Mouse (Mus musculus): ENCODE results near the gene Csnk2a2.

Csnk2a2 gene

GRCm38 (mm10) chr8:95487800-95488697, 1.8 kb downstream of the Csnk2a2 start:
- DNase-seq (ENCODE audit: low read depth, low spot score) = no peak

DNA sequence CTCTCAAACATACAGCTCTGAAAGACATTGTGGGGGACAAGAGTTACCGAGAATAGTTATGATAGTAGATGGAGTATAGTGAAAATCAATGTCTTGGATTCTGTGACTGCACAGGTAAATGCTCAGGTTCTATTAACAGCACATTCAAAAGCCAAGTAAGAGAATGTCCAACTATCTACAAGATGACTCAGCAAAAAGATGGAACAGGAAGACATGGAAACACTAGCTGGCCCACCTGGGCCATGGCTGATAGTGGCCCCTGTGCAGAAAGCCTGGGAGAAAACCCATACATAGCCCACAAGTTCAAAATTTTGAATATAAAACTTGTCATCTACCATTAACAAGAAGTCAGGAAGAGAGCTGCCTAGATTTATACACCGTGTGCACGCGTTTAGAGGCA, 19.8 kb downstream of the Csnk2a2 start:
- no peak for DNase-seq (ENCODE audit: low read depth, low spot score)

DNA sequence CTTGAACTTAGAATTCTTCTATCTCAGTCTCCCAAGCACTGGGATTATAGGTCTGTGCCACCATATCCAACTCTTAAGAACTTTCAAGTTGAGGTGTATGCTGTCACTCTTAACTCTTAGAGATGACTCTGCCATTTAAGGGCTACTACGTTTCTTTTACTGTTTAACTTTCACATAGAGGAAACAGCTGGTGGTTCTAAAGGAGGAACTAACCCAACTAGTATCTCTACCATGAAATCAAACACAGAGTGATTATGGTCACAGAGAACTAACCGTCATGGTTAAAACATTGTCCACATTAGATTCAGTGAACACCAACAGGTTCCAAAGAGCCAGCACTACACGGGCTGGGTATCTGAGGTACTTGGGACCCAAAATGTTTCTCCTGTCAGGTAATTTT, 20.8 kb downstream of the Csnk2a2 start:
- DNase-seq (ENCODE audit: low read depth, low spot score) = no peak

DNA sequence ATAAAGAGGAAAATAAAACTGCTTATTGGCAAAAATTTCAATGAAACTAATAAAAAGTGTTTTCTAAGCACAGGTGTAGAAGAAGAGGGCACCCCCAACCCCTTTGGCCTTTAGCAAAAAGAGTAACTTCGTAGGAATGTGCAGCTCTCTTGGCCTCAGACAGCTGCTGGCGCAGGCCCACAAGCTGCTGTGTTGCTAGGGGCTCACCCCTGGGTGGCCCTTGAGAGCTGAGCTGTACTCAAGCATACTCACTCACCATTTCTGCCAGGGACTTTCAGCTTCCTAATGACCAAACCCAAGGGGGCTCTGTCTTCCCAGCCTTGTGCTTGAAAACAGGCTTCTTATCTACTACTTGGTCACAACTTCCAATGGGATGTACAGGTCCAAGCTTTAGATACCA, 23.3 kb downstream of the Csnk2a2 start:
- no peak for DNase-seq (ENCODE audit: low read depth, low spot score)

DNA sequence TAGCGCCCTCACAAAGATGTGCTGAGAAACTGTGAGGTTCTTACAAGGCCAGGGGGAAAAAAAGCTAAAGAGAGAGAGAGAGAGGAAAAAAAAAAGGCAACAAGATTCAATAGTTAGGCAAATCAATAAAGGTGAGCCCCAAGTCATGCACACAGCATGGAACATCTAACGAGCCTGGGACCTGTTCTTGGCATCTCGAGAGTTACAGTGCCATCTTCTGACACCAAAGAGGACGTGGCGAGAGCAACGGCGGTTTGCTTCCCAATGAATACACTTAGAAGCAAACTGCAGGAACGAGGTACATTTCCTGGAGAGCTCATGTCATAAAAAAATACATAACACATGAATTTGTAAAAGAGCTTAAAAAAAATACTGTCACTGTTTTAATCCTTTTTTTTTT, 37.3 kb downstream of the Csnk2a2 start:
- peak; percentile 66 for DNase-seq (ENCODE audit: low read depth, low spot score)

GRCm38 (mm10) chr8:95450271-95450670, 39.6 kb downstream of the Csnk2a2 start:
- DNase-seq (ENCODE audit: low read depth, low spot score) = no peak

DNA sequence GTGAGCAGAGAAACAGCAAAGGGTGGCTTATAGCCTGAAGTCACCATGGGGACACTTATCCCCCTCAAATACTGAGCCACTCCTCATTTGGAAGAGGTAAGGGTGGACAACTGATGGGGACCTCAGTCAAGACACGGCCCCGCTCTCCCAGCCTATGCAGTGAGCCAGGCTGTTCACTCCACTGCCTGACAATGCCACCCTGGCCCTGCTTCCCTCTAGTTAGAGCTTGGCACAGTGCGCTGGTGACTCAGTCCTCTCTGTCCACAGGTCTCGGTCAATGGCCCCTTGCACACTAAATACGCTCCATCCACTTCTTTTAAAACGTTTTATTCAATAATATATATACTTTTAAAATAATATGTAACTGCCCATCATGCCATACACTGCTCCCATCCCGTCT, 42.2 kb downstream of the Csnk2a2 start:
- no peak for DNase-seq (ENCODE audit: low read depth, low spot score)

DNA sequence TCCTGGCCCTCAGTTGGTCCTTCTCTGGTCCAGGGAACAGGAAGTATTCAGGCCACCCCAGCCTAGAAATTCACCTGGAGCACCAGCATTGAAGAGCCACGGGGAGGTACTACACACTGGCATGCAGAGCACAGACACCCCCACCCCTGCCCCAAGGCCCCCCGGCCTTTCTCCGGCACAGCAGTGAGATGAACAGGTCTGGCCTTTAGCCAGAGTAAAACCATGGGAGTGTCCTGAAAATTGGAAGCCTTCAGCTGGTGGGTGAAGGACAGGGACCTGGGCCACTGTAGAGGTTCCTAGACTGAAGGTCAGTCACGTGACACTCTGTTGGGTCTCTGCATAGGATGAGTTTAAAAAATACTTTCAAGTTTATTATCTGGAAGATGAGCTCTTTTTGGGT, 44.8 kb downstream of the Csnk2a2 start:
- DNase-seq (ENCODE audit: low read depth, low spot score) = no peak

- DNase-seq (ENCODE audit: low read depth, low spot score) = no peak
Measured at GRCm38 (mm10) chr8:95441491-95442039, 48.3 kb downstream of the Csnk2a2 start.

GRCm38 (mm10) chr8:95440168-95440709, 49.6 kb downstream of the Csnk2a2 start:
- no peak for DNase-seq (ENCODE audit: low read depth, low spot score)

- DNase-seq (ENCODE audit: low read depth, low spot score) = no peak
Measured at GRCm38 (mm10) chr8:95439421-95439820, 50.4 kb downstream of the Csnk2a2 start.

- no peak for DNase-seq (ENCODE audit: low read depth, low spot score)
Measured at GRCm38 (mm10) chr8:95437341-95437992, 52.4 kb downstream of the Csnk2a2 start.

GRCm38 (mm10) chr8:95435930-95436329, 53.9 kb downstream of the Csnk2a2 start:
- DNase-seq (ENCODE audit: low read depth, low spot score) = no peak

DNA sequence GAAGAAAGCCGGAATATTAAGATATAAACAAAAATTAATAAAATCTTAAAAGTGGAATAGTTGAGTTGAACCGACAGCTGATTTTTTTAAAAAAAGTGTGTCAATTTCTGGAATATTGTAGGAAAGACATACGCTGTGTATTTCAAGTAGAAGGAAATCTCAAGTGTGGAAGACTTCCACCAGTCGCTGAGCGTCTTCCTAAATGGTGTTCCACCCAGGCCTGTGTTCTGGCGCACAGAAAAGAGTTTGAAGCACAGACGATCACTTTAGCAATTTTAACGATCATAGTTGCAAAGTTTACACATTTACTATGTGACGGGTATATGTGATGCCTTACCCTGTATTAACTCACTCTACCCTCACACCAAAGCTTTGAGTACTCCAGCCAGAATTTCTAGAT, 54.4 kb downstream of the Csnk2a2 start:
- no peak for DNase-seq (ENCODE audit: low read depth, low spot score)

- peak; percentile 100 for DNase-seq (ENCODE audit: low read depth, low spot score)
Measured at GRCm38 (mm10) chr8:95434686-95435439, 55.0 kb downstream of the Csnk2a2 start, which contains the start of gene Cfap20. Gene Cfap20 (minus strand): TSS chr8:95434869.

GRCm38 (mm10) chr8:95434233-95434632, 55.6 kb downstream of the Csnk2a2 start:
- peak; percentile 57 for DNase-seq (ENCODE audit: low read depth, low spot score)

DNA sequence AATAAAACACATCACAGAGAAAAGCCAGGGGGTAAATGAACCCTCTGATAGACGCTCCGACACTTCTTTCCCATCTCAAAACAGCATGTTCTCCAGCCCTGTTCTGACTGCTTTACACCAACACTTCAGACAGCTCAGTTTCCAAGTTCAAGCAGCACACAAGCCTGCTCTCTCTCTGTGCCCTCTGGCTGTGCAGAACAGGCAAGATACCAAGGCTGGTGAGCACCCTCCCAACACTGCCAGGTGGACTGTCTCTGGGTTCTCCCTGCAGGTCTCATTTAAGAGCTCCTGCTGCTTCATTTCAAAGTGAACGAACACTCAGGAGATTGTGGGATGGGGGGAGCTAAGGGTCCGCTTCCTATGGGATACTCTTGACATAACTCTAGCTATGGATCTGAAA, 56.7 kb downstream of the Csnk2a2 start:
- DNase-seq (ENCODE audit: low read depth, low spot score) = no peak

GRCm38 (mm10) chr8:95432471-95432870, 57.4 kb downstream of the Csnk2a2 start:
- no peak for DNase-seq (ENCODE audit: low read depth, low spot score)

- DNase-seq (ENCODE audit: low read depth, low spot score) = peak; percentile 69
Measured at GRCm38 (mm10) chr8:95429945-95430344, 59.9 kb downstream of the Csnk2a2 start.

- DNase-seq (ENCODE audit: low read depth, low spot score) = peak; percentile 83
Measured at GRCm38 (mm10) chr8:95427594-95428535, 62.0 kb downstream of the Csnk2a2 start.
